Mouse (Mus musculus): ENCODE data around the gene Mia.

The Mia gene

DNA sequence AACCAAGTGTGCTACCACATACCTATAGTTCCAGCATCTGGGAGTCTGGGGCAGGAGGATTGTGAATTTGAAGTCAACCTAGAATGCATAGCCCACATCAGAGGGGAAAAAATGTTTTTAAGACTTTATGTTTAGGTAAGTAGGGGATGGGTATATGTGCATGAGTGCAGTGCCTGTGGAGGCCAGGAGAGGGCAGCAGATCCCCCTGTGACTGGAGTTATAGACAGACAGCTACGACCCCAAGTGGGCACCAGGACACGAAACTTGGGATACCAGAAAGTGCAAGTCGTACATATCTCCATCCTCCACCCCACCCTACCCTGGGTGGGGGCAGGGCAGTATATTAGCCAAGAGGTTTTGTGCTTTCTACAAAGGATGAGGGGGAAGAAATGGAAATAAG, 4.0 kb upstream of the Mia start:
- DNase-seq, result peak; percentile 52

DNA sequence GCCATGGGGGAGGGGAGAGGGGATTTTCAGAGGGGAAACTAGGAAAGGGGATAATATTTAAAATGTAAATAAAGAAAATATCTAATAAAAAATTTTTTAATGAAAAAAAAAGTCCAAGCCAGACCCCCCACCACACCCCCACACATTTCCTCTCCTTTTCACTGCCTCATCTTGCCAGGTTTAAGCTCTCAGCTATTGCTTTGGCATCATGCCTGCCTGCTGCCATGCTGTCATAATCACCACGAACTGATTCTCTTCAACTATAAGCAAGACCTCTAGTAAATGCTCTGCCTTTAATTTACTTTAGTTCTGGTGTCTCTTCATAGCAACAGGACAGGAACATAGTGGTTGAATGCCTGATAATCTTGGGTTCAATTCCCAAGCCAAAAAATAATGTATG, 1.5 kb upstream of the Mia start:
- DNase-seq, result no peak

DNA sequence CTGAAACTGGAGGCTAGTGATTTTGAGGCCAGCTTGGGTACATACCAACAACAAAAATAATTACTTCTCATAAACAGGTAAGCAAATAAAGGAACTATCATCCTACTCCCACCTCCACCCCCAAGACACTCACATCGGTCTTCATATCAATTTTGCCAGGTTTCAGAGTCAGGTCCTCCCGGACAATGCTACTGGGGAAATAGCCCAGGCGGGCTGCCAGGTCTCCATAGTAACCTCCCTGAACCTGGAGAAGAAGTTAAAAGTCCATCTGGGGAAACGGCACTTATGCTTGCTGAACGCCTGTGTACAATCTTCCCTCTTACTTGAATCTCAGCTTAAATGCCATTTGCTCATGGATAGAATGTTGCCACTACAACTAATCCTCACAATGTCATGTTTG, 921 bp downstream of the Mia start:
- DNase-seq, result peak; percentile 86

DNA sequence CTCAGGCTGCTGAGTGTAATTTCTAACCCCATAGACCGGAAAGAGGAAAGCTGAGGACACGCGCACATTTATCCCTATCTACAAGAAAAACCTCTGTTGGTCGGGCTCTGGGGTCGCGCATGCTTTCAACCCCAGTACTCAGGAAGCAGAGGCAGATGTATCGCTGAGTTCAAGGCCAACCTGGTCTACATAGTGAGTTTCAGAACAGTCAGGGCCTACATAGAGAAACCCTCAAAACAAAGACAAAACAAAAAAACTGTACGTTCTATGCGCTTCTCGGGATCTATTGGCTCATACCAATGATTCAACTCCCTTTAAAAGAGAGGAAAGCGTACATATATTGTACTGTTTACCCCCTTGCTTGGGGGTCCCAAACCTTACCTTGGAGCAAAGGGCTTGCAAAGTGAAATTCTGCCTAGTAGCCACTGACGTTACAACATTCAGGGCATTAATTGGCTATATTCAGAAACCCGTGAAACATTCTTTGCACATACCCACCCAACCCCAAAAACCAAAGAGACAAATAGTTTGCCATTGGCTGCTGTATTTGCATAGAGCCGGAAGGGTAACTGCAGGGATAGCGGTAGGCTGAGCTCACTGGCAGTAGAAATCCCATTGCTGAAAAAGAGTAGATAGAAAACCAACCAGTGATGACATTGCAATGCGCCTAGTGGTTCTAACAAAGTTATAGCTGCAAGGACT, 1.6 kb downstream of the Mia start:
- no peak for DNase-seq

DNA sequence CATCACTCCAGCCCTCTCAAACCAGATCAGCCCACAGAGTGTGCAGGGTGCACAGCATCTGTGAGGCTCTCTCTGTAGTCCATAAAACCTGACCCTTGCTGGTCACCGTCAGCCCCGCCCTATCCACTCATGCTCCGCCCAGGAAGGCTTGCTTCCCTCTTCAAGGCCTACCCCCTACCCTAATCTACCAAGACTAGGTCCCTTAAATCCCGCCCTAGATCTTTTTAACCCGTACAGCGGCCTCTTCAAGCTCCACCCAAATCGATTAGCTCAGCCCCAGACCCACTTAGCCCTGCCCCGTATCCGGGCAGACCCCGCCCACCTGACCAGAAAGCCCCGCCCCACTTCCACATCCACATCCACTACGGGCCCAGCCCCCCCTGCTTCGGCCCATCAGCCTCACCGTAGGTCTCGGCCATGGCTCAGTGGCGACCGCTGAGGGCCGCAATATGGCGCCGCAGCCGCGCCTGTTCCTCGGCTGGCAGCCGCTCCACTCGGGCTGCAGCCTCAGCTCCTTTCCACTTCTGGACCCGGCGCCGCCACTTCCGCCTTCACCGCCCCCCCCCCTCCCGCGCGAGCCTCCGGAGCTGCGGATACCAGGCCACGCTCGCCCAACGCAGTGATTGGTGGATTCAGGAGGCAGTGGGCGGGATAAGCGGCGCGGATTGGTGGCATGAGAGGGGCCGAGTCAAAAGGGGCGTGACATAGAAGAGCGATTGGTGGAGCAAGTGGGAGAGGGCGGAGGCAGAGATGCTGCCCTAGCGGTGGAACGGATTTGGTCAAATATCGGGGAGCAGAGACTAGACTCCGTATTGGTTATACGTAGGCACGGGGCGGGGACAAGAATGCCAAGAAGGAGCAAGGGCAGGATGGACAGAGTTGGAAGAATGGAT, 2.4 kb downstream of the Mia start, which contains the start of gene Rab4b:
TSS of gene Rab4b (minus strand) at position 573 of the 893 bp plus-strand sequence.
- DNase-seq, result peak; percentile 100

DNA sequence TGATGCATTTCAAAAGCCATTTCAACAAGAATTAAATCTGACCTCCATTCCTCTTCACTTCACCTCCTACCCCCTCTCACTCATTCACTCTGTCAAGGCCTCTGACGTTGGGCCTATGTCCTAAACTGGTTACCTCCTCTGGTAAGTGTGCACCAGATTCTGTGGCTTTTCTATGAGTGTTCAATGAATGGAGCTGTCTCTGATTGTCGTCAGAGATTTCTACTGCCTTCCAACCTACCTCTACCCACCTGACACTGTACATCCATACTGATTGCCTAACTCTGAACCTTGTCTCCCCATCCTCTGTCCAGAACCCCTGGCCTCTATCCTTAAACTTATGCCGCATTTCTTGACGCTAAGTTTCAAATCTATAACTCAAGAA, 3.0 kb downstream of the Mia start:
- no peak for DNase-seq

DNA sequence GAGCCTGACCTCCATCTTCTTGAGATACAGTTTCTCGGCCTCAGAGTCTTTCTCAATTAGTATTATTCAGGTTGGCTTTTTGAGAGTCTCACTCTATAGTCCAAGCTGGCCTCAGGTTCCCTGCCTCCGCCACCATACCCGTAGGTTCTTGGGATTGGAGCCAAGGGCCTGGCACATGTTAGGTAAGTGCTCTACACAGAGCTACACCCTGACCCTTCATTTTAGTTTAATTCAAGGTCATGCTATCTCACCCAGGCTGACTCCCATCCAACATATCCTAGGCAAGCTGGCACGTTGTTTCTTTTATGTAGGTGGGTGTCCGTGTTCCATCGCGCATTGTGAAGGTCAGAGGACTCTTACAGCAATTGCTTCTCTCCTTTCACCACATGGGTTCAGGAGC, 6.1 kb downstream of the Mia start:
- no peak for DNase-seq

DNA sequence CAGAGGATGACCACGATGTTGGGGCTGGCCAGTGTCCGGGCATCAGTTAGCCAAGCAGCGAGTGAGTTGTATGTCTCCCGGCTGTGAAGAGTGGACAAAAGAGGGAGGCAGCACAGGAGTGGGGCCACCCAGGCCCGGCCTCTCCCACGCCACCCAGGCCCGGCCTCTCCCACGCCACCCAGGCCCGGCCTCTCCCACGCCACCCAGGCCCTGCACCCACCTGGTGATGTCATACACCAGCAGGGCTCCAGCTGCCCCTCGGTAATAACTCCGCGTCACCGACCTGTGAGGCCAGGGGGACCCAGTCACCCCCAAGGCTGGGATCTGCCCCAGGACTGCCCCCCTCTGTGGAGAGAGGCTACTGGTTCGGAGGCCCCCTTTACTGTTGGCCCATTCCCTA, 6.5 kb downstream of the Mia start:
- DNase-seq, result no peak

DNA sequence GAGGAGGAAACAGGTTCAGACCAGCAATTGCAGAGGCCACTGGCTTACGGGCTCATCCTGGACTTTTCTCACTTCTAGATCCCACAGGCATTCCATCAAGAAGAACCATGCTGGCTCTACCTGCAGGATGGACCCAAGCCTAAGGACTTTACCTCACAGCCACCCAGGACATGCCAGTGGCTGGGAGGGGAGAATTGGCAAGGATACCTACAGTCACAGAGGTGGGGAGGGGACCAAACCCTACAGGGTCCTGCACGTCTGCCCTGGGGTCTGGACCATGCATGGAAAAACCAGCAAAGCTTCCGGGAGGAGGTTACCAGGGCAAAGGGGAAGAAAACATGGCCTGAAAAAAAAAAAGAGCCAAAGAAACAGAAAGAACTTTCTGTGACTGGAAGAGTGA, 10.0 kb downstream of the Mia start:
- DNase-seq, result no peak

DNA sequence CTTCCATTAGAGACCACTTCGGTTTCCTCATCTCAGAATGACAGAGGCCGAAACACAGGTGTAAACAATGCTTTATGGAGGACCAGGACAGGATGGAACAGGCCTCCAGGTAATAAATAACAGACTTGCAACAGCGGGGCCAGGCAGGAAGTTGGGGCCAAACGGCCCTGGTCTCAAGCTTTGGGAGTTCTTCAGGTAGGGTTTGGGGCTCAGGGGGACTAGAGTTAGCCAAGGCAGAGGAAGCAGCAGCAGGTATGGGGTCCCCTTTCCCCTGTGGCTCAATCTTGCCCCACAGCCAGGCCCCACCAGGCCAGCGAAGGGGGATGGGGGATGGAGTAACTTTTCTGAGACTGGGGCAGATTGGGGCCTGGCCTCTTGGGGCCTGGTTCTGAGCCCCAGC, 12.6 kb downstream of the Mia start:
- no peak for DNase-seq

DNA sequence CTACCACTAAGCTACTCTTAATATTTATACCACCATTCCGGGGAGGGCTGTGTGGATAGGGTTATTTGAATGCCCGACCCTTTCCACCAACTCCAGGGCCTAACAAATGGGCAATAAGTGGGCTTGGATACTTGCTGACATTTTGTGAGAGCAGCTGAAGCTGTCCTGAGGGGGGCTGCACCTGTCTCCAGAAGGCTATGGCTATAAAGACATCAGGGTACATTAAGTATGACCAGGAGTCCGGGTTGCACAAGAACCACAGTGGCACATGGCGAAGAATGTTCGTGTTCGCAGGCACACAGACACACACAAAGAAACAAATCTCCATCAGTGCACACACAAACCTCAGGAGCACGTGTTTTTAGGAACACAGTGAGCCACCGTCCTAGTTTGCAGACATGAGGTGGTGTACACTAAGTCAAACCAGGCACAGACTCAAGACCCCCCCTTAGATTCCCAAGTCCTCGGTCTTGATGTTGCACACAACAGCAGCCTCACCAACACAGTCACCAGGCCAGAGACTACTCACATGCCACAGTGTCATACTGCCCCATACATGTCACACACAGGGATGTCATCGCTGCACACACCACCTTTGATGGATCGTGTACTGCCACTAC, 13.4 kb downstream of the Mia start:
- DNase-seq, result no peak

DNA sequence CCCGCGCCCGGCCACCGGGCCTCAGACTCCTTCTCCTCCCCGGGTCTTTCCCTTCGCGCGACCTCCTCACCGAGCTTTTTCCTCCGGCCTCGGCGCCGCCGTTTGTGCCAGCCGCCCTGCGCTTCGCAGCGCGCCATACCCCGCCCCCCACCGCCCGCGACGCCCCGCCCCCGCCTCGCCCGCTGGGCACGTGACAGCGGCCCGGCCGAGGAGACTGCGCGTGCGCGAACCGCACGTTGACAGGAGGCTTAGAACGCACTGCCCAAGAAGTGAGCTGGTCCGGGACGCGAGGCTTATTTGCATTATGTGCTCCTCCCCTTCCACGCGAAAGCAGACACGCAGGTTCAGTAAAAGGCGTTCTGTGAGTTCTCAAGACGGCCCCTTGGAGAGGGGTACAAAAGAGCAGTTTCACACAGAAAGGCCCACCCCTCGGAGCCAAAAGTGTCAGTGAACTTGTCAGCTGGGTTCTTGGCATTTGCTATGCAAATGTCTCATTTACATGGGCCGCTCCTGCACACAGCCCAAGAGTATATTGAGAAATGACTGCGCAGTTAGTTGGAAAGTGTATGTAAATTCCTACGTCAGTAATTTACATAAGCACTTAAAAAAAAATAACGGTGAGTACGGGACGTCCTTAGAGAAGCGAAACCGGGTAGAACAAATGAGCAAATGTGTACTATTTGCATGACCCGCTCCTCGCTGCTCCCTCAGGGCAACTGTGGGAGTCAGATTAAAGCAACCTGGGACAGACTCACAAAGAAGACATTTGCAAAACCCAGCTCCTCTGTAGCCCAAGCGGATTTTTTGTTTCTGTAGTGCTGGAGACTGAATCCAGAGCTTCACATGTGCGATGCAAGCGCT, 14.1 kb downstream of the Mia start, which contains the start of gene Egln2:
TSS of gene Egln2 (minus strand) at position 189 of the 861 bp plus-strand sequence.
- peak; percentile 98 for DNase-seq

DNA sequence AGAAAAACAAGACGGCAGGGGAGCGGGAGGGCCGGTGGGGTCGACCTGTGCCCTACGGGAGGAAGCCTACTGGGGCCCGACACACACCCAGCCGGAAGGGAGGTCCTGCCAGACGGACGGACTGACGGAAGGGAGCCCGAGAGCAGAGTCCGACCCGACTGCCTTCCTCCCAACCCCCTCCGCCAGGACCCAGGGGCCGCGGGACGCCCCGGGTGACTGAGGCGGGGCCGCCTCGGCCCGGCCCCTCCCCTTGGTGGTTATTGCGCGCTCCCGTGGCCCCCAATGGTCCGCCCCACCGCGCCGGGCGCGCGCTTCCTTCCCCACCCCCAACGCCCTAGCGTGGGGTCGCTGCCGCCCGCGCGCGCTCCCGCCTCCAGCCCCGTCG, 14.7 kb downstream of the Mia start:
- peak; percentile 95 for DNase-seq

DNA sequence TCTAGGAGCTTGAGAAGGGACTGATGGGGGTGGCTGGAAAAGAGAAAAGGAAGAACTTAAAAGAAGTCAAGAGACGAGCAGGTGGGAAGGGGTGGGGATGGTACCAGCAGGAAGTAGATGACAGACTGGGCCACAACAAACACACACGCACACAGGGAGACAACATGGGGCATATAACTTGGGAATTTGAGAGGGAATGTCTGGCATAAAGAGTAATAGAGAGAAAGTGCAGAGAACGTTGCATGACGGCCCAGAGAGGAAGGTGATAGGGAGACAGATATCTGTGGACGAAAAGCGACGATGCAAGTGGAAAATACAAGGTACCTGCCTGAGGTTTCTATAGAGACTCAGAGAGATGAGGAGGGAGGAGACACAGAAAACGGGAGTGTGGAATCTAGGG, 15.3 kb downstream of the Mia start:
- no peak for DNase-seq

DNA sequence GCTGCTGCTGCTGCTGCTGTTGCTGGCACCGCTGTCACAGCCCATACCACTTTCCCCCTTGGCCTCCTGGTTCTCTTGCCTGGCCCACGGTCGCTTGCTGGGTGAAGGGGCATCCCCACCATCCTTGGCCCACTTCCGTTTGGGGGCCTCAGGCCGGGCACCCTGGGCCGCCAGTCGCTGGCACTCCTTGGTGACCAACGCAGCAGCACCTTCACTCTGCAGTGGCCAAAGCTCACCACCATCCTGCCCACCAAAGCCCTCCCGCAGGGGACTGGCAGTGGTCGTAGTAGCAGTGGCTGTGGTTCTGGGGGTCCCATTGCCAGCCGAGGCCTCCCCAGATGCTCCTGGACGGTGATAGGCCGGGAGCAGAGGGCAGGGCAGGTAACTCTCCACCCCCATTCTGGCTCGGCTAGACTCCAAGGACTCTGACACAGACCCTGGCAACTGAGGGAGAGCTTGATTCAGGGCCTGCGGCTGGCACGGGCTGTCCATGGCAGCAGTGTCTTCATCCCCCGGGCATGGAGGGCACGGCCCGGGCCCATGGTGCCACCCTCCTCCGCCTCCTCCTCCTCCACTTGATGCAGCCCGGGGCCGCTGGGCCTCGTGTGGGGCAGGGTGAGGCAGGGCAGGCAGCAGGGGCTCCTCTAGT, 15.8 kb downstream of the Mia start:
- peak; percentile 45 for DNase-seq

DNA sequence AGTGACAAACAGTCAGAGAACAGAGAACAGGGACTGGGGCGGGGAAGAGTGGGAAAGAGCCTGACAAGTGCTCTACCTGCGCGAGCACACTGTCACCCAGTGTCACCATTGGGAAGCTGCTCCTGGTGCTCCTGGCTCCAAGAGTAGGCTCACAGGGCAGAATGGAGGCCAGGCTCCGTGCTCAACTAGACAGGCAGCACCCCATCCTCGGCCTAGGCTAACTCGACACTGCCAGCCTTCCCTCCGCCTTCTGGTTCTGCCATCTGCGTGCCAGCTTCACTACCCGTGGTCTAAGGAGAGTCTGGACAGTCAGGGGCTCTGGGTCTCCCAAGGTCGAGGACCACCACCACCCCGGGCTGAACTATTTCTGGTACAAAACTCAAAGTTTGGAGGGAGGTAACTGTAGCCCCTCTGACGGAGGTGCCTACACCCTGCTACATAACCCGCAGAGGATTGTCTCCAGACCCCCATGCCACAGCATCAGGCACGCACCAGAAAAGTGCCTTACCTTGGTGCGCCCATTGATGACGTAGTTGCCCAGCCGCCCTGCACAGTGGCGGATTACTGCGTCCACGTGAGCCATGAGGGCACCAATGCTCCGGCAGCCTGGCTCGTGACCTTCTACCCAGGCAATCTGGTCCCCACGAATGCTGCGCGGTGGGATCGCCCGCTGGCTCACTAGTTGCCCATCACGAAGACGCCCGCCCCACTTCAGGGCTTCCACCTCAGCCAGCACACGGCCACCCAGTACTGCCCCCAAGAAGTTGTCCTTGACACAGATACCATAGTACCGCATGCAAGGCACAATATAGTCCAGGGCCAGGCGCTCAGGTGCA, 16.6 kb downstream of the Mia start:
- peak; percentile 40 for DNase-seq

DNA sequence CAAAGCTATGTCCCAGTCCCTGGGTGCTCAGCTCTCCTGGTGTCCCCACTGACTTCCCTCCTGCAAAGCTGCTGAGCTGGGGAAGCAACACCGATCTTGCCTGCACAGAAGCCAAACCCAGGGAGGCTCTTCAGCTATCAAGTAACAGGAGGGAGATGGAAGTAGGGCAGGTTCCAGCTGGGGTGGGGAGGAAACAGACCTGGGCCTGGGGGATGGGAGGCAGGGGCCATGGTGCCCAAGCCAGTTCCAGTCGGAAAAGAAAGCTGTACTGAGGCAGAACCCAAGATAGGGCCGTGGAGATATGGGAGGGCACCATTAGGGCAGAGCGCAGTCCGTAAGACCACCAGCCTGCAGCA, 17.5 kb downstream of the Mia start:
- no peak for DNase-seq

DNA sequence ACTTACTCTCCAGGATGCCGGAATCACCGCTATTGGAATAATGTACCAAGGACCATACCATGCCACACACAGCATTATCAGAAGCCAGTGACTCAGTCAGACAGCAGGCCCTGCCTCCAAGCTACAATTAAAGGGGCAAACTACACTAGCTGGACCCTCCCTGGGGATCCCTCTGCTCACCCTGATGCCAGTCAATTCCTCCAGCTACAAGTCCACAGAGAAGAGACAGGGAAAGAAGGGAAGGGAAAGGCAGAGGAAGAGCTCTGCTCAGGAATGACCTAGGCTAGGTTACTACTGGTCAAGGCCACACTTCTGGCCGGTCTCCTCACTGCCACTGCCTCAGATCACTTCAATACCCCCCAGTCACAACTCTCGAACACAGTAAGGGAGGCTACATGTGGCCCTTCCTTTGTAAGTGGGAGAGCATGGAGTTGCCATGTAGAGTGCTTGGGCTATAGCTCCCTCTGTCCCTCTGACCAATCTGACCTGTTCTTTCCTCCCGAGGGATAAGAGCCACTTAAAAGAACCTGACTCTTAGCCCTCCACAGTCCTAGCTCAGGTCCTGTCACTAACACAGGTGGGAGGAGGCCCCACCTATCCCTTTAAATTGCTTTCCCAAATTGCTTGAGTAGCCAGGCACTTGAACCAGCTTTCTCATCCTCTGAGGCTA, 18.0 kb downstream of the Mia start:
- DNase-seq, result no peak

DNA sequence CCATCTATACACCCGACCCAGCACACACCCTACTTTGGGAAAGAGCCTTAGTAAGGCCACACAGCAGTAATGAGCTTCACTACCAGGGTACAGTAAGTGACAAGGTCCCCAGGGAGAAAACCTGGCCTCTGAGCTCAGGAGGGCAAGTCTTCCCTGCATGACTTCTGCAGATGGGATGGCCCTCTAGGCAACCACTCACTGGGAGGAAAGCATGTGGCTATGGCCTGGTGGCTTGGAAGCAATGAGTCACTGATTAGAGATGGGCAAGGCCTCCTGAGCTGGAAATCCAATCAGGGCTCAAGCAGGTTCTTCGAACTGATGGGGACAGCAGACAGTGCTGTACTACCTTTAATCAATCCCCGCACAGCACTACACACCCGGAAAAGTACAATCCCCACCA, 19.2 kb downstream of the Mia start:
- no peak for DNase-seq

DNA sequence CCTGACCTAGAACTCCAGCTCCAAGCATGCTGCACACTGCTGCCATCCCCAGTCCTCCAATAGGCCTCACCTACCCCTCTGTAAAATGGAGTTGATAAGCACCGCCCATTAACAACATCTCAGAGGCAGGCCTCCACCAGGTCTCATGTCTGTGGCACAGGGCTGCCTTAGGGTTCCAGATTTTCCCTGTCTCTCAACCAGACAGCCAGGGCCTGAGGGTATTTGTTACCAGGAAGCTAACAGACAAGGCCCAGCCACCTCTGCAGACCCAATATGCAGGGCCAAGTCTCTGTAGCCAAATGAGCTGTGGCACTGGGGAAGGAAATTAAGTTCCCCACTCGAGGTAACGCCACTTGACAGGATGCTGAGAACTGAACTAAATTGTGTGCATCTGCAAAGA, 20.0 kb downstream of the Mia start:
- no peak for DNase-seq

DNA sequence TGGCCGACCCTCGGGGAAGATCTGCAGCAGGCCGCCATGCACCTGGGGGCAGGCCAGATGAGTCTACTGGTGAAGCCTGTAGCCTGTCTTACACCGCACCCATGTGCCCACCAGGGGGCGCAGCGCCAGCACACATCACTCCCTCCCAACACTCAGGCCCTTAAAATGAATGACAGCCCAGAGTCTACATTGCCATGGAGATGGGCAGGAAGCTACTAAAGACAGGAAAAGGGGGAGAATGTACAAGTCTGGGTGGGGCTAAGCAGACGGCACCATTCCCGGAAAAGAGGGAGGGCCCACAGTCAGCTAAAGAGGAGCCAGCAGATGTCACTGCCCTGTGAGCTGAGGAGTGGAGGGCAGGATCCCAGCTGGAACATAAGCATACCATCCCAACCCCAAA, 21.1 kb downstream of the Mia start:
- DNase-seq, result peak; percentile 95

Data from kidney, postnatal 10 days (tissue).